Mouse (Mus musculus) heart, postnatal 0 days (tissue): ENCODE measurements around the gene 9130023H24Rik.

Experiments
- CTCF ChIP-seq: IDR thresholded peaks from 2 replicates; pipeline ENCODE4 v1.5.1; 2016; ENCODE audit warnings: antibody characterized with exemption, control low read depth, low read depth
- EP300 ChIP-seq: IDR thresholded peaks from 2 replicates; pipeline ENCODE4 v1.6.1; 2016; ENCODE audit warnings: antibody characterized with exemption, low read depth

- TF ChIP-seq EP300 (no peak), CTCF (no peak)
Observed at GRCm38 (mm10) chr7:128231741-128232140, 6.1 kb downstream of the 9130023H24Rik start.
